In the genomic region with DNA sequence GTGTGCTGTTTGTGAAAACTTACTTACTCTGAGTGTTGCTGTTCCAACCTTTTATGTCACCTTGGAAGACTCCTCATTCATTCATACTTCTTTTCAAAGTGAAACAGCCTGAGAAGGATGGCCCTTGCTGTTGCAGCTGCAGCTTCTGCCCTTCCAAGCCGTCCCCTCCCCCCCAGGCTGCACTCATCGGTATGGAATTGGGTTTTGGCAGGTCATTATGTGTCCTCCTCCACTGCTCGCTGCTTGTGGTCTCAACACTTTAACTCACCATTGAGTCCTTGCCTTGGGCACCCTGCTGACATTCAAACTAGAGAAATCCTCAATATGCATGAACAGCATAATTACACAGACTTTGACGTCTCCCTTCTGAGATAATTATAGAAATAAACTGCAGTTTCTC, we compare ENCODE assay signal across 20 mouse cellular contexts.
DNase-seq lines count a peak whose midpoint lies in the region; ATAC-seq lines count a peak whose summit lies in the region.
"Had no signal": no experiment of that assay in that cellular context is flagged by ENCODE, and none has a peak within 500 bp of the region (broad histone marks: within the 10 kb centered on the region; RNA-seq: fewer than 3 reads in every experiment).

No protein-coding gene starts in this region.

- no peaks in the 10 kb centered on the region for H3K36me3 ChIP-seq in forebrain, embryonic 13.5 days (ENCODE audit: poor library complexity, severe bottlenecking)
- no peaks in the 10 kb centered on the region for H3K36me3 ChIP-seq in forebrain, embryonic 10.5 days (replicated peaks)
- no peaks in the 10 kb centered on the region for H3K36me3 ChIP-seq in heart, embryonic 11.5 days (ENCODE audit: control insufficient read depth, insufficient read depth, low read length)
- H3K36me3 ChIP-seq in kidney, embryonic 14.5 days (ENCODE audit: control insufficient read depth, insufficient read depth, low read length): no peaks in the 10 kb centered on the region
- H3K36me3 ChIP-seq: liver, embryonic 15.5 days; midbrain, embryonic 12.5 days had no signal

- ATAC-seq in forebrain, embryonic 13.5 days: peak; percentile 38; the same call in 1 of the 2 replicates
- ATAC-seq in heart, embryonic 11.5 days (replicated peaks; ENCODE audit: insufficient number of reproducible peaks, low FRiP score, low TSS enrichment): no peak
- no peak for ATAC-seq in kidney, embryonic 14.5 days (ENCODE audit: low FRiP score, low TSS enrichment)
- ATAC-seq: Patski had no signal

- no peak overlapping the region for H3K27ac ChIP-seq in forebrain, embryonic 13.5 days
- no peak overlapping the region for H3K27ac ChIP-seq in forebrain, embryonic 10.5 days
- no peak overlapping the region for H3K27ac ChIP-seq in heart, embryonic 11.5 days (ENCODE audit: low read depth, low read length)
- no peak overlapping the region for H3K27ac ChIP-seq in kidney, embryonic 14.5 days (ENCODE audit: low read depth, low read length)
- H3K27ac ChIP-seq: kidney, postnatal 0 days; liver, embryonic 15.5 days; macrophage; midbrain, embryonic 12.5 days; stomach, postnatal 0 days had no signal

- H3K4me1 ChIP-seq in forebrain, embryonic 13.5 days: no peaks in the 10 kb centered on the region
- H3K4me1 ChIP-seq in forebrain, embryonic 10.5 days: 0 out of 2 replicates have a peak, but pooled peaks cover 3% of the 10 kb centered on the region
- no peaks in the 10 kb centered on the region for H3K4me1 ChIP-seq in heart, embryonic 11.5 days (ENCODE audit: control insufficient read depth, insufficient read depth, low read length)
- H3K4me1 ChIP-seq in kidney, embryonic 14.5 days (ENCODE audit: control insufficient read depth, insufficient read depth, low read length): no peaks in the 10 kb centered on the region
- H3K4me1 ChIP-seq: liver, embryonic 15.5 days; midbrain, embryonic 12.5 days had no signal

- H3K4me3 ChIP-seq in forebrain, embryonic 13.5 days: no peak overlapping the region
- H3K4me3 ChIP-seq in forebrain, embryonic 10.5 days: no peak overlapping the region
- no peak overlapping the region for H3K4me3 ChIP-seq in heart, embryonic 11.5 days (ENCODE audit: low read depth, low read length)
- H3K4me3 ChIP-seq in kidney, embryonic 14.5 days (ENCODE audit: low read length): no peak overlapping the region
- H3K4me3 ChIP-seq: liver, embryonic 15.5 days; midbrain, embryonic 12.5 days; myocyte had no signal

- H3K9ac ChIP-seq in forebrain, embryonic 13.5 days: no peak overlapping the region
- H3K9ac ChIP-seq in heart, embryonic 11.5 days (ENCODE audit: low read depth, low read length): no peak overlapping the region
- H3K9ac ChIP-seq in kidney, embryonic 14.5 days (ENCODE audit: low read depth, low read length): no peak overlapping the region
- H3K9ac ChIP-seq: liver, embryonic 15.5 days; midbrain, embryonic 12.5 days had no signal

- no peak for DNase-seq in forebrain, embryonic 10.5 days (ENCODE audit: extremely low spot score, low spot score)
- DNase-seq in heart, postnatal 4 days: peak; percentile 5
- peak; percentile 1 for DNase-seq in retina, postnatal 1 day
- no peak for DNase-seq in retina, embryonic 14.5 days (ENCODE audit: low spot score)
- DNase-seq: adrenal gland, postnatal 10 days; cerebellum, adult 11 months; gastrocnemius, postnatal 36 days; heart, postnatal 14 days; kidney, adult 11 months; right cerebral cortex, adult 18-20 months had no signal

- H3K4me2 ChIP-seq in forebrain, embryonic 13.5 days: no peak overlapping the region
- H3K4me2 ChIP-seq in heart, embryonic 11.5 days: no peak overlapping the region
- H3K4me2 ChIP-seq in kidney, embryonic 14.5 days (replicated peaks; ENCODE audit: low read depth, low read length): no peak overlapping the region
- H3K4me2 ChIP-seq: liver, embryonic 15.5 days; midbrain, embryonic 12.5 days had no signal

- H3K9me3 ChIP-seq in forebrain, embryonic 13.5 days (replicated peaks): no peaks in the 10 kb centered on the region
- no peaks in the 10 kb centered on the region for H3K9me3 ChIP-seq in forebrain, embryonic 10.5 days
- H3K9me3 ChIP-seq in heart, embryonic 11.5 days (replicated peaks; ENCODE audit: control insufficient read depth, low read length): no peaks in the 10 kb centered on the region
- H3K9me3 ChIP-seq in kidney, embryonic 14.5 days (ENCODE audit: control insufficient read depth, low read length): no peaks in the 10 kb centered on the region
- H3K9me3 ChIP-seq: liver, embryonic 15.5 days; midbrain, embryonic 12.5 days had no signal

- H3K27me3 ChIP-seq in forebrain, embryonic 13.5 days: no peaks in the 10 kb centered on the region
- H3K27me3 ChIP-seq in forebrain, embryonic 10.5 days (ENCODE audit: poor library complexity, severe bottlenecking): no peaks in the 10 kb centered on the region
- H3K27me3 ChIP-seq in heart, embryonic 11.5 days (ENCODE audit: control insufficient read depth, insufficient read depth, low read length): no peaks in the 10 kb centered on the region
- no peaks in the 10 kb centered on the region for H3K27me3 ChIP-seq in kidney, embryonic 14.5 days (ENCODE audit: control insufficient read depth, insufficient read depth, low read length)
- H3K27me3 ChIP-seq: liver, embryonic 15.5 days; midbrain, embryonic 12.5 days had no signal

- WGBS in forebrain, embryonic 13.5 days: 25% methylated on average over 4 of the region's 4 CpGs
- 42% methylated on average over 4 of the region's 4 CpGs for WGBS in forebrain, embryonic 10.5 days
- WGBS in heart, embryonic 11.5 days (ENCODE audit: insufficient replicate concordance): 37% methylated on average over 4 of the region's 4 CpGs
- WGBS in kidney, embryonic 14.5 days: 34% methylated on average over 4 of the region's 4 CpGs

Comparison
In these comparisons a context has a peak if more than half of its experiments do, and no peak if none do; other contexts are left out.
1. DNase-seq: peak in heart, postnatal 4 days (single experiment) and retina, postnatal 1 day (single experiment); none in forebrain, embryonic 10.5 days (single experiment) and retina, embryonic 14.5 days (single experiment).